Mouse (Mus musculus) midbrain, postnatal 0 days (tissue): ENCODE data around the gene Apoa2. TPM values are rescaled to one million over a fixed set of nuclear protein-coding genes. Genes with fewer than 3 reads are reported as not detected.

ENCODE experiments used
- ATAC-seq: fragments of 200-750 bp; cut with Nextera tagmentation; 2 replicates; pipeline ENCODE4 v1.8.0; 2017; ENCODE audit warnings: moderate number of reproducible peaks, mild to moderate bottlenecking, moderate TSS enrichment, moderate library complexity; ENCODE audit not compliant: low FRiP score
- DNase-seq: peaks from one replicate; pipeline ENCODE4 v3.0.0-alpha.2; 2015; ENCODE audit warnings: low spot score
- H3K27ac ChIP-seq: fragments of 300-500 bp; sonication (generic); 2 replicates; pipeline ENCODE4 v1.5.1; 2014; ENCODE audit warnings: low read depth, mild to moderate bottlenecking, low read length, mixed read lengths
- H3K27me3 ChIP-seq: fragments of 300-500 bp; sonication (generic); 2 replicates; pipeline ENCODE4 v1.6.1; 2014; ENCODE audit warnings: low read length, control low read depth, mixed read lengths; ENCODE audit not compliant: insufficient read depth
- H3K36me3 ChIP-seq: fragments of 300-500 bp; sonication (generic); 2 replicates; pipeline ENCODE4 v1.6.1; 2014; ENCODE audit warnings: low read length, control low read depth, mixed read lengths; ENCODE audit not compliant: insufficient read depth
- H3K4me1 ChIP-seq: fragments of 300-500 bp; sonication (generic); 2 replicates; pipeline ENCODE4 v1.6.1; 2014; ENCODE audit warnings: mild to moderate bottlenecking, control low read depth, antibody characterized with exemption, low read length, mixed read lengths; ENCODE audit not compliant: insufficient read depth
- H3K4me2 ChIP-seq: fragments of 300-500 bp; sonication (generic); 2 replicates; pipeline ENCODE4 v1.6.1; 2014; ENCODE audit warnings: low read depth, mild to moderate bottlenecking, low read length, mixed read lengths; ENCODE audit not compliant: poor library complexity, severe bottlenecking
- H3K4me3 ChIP-seq: fragments of 300-500 bp; sonication (generic); 2 replicates; pipeline ENCODE4 v1.5.1; 2014; ENCODE audit warnings: low read depth, mild to moderate bottlenecking, low read length, moderate library complexity
- H3K9ac ChIP-seq: fragments of 300-500 bp; sonication (generic); replicated peaks from 2 replicates; pipeline ENCODE4 v1.6.1; 2014; ENCODE audit warnings: mild to moderate bottlenecking, low read length, moderate library complexity, mixed read lengths; ENCODE audit not compliant: poor library complexity, severe bottlenecking
- H3K9me3 ChIP-seq: fragments of 300-500 bp; sonication (generic); 2 replicates; pipeline ENCODE4 v1.6.1; 2016; ENCODE audit warnings: low read length, control low read depth
- CTCF ChIP-seq: IDR thresholded peaks from 2 replicates; pipeline ENCODE4 v1.5.1; 2016; ENCODE audit warnings: antibody characterized with exemption, mild to moderate bottlenecking
- WGBS: fragments of 180-500 bp; shearing (Covaris S2); extraction: QIAGEN DNeasy Blood & Tissue Kit; methylation state at CpG from one replicate; pipeline ENCODE4 v1.1.7; 2014; 5-methylcytosine and 5-hydroxymethylcytosine counted together
- polyA plus RNA-seq: library from polyadenylated mRNA; unstranded; fragments of >200 nt; fragmentation: Nextera tagmentation; extraction: Ambion mirVana; gene quantifications from 2 replicates; pipeline ENCODE4 v1.2.1, GENCODE M21; 2015
- total RNA-seq: library from RNA; depleted of rRNA; stranded (reverse); fragments of >200 nt; gene quantifications from 2 replicates; pipeline ENCODE4 v1.2.3, GENCODE M21; 2014

Apoa2 gene
- total and polyA plus RNA-seq, 2 experiments from 2014 or later = 3.7 to 5.2 TPM

GRCm38 (mm10) chr1:171200769-171201168 lies 24.1 kb upstream of the Apoa2 start:
- no peak overlapping the region for H3K27ac ChIP-seq
- DNase-seq (no peak), ATAC-seq (no peak)
- no peak overlapping the region for H3K4me3 ChIP-seq
- no peak overlapping the region for H3K9ac ChIP-seq
- H3K4me2 ChIP-seq = no peak overlapping the region
- TF ChIP-seq CTCF = no peak
- H3K4me1 ChIP-seq = no peaks in the 10 kb centered on the region
- no peaks in the 10 kb centered on the region for H3K9me3 ChIP-seq
- H3K36me3 ChIP-seq = no peaks in the 10 kb centered on the region
- 97% methylated on average over 1 of the region's 1 CpGs for WGBS
- H3K27me3 ChIP-seq = no peaks in the 10 kb centered on the region

- ATAC-seq (no peak), DNase-seq (no peak)
- H3K4me2 ChIP-seq = no peak overlapping the region
- no peak overlapping the region for H3K9ac ChIP-seq
- H3K4me3 ChIP-seq = no peak overlapping the region
- H3K36me3 ChIP-seq = no peaks in the 10 kb centered on the region
- no peaks in the 10 kb centered on the region for H3K27me3 ChIP-seq
- TF ChIP-seq CTCF = no peak
- H3K27ac ChIP-seq = no peak overlapping the region
- WGBS = 51% methylated on average over 10 of the region's 11 CpGs
- no peaks in the 10 kb centered on the region for H3K4me1 ChIP-seq
- no peaks in the 10 kb centered on the region for H3K9me3 ChIP-seq
Measured at GRCm38 (mm10) chr1:171203471-171204248, 21.2 kb upstream of the Apoa2 start.

DNA sequence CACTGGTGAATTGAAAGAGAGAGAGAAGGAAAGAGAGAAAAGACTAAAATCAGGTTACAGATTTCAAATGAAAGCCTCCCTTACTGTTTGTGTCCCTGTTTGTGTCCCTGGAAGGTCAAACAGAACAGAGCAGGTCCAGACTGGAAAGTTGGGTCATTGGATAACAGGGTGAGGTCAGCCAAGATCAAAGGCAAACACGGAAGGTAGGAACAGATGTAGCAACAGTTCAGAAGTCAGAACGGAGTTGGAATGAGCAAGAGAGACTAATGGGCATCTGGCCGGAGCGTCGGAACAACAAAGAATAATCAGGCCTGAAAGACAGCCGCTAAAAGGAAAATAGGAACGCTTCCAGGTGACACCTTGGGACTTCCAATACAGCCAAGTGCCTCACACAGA lies 20.6 kb upstream of the Apoa2 start:
- H3K4me1 ChIP-seq = no peaks in the 10 kb centered on the region
- no peaks in the 10 kb centered on the region for H3K27me3 ChIP-seq
- no peak for TF ChIP-seq CTCF
- H3K4me2 ChIP-seq = no peak overlapping the region
- no peak for ATAC-seq
- no peaks in the 10 kb centered on the region for H3K9me3 ChIP-seq
- H3K9ac ChIP-seq = no peak overlapping the region
- H3K4me3 ChIP-seq = no peak overlapping the region
- 58% methylated on average over 7 of the region's 7 CpGs for WGBS
- H3K27ac ChIP-seq = no peak overlapping the region
- DNase-seq = no peak
- no peaks in the 10 kb centered on the region for H3K36me3 ChIP-seq

DNA sequence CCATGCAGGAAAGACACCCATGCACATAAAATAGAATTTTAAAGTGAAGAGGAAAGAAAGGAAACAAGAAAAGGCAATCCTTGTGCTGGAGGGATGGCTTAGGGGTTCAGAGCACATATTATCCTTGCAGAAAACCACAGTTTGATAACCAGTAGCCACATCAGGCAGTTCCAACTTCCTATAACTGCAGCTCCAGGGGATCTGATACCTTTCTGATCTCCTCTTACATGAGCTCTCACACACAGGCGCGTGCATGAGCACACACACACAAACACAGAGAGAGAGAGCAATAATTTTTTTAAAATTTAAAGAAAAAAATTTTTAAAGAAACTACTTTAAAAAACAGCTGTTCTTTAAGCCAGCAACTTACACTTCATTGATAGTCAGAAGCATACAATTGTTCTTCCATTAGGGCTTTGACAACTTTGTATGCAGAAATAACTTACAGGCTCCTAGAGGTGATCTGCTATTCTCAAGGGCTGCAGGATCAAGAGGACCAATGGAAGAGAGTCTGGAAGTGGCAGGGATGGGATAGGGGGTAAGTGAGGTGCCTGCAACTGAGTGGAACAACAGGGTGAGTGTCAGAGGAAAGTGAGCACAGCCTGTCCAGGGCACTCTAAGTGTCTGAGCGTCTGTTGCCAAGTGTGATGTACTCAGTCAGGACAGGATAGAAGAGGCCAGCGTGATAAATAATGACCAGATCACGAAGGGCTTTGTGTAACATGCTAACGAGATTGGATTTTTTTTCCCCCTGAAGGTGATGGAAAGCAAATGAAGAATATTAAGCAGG lies 19.0 kb upstream of the Apoa2 start:
- Histone ChIP-seq H3K27me3 (no peaks in the 10 kb centered on the region), H3K4me1 (no peaks in the 10 kb centered on the region), H3K27ac (no peak overlapping the region), H3K9me3 (no peaks in the 10 kb centered on the region), H3K4me3 (no peak overlapping the region), H3K9ac (no peak overlapping the region), H3K36me3 (no peaks in the 10 kb centered on the region), H3K4me2 (no peak overlapping the region)
- no peak for TF ChIP-seq CTCF
- 64% methylated on average over 6 of the region's 6 CpGs for WGBS
- no peak for ATAC-seq
- DNase-seq = no peak

GRCm38 (mm10) chr1:171209409-171209808 lies 15.4 kb upstream of the Apoa2 start:
- ATAC-seq = no peak
- no peak overlapping the region for H3K4me3 ChIP-seq
- no peaks in the 10 kb centered on the region for H3K36me3 ChIP-seq
- H3K4me1 ChIP-seq = no peaks in the 10 kb centered on the region
- H3K9me3 ChIP-seq = no peaks in the 10 kb centered on the region
- 15% methylated on average over 4 of the region's 4 CpGs for WGBS
- no peak overlapping the region for H3K4me2 ChIP-seq
- no peak for DNase-seq
- no peak overlapping the region for H3K9ac ChIP-seq
- H3K27me3 ChIP-seq = no peaks in the 10 kb centered on the region
- H3K27ac ChIP-seq = no peak overlapping the region
- no peak for TF ChIP-seq CTCF

DNA sequence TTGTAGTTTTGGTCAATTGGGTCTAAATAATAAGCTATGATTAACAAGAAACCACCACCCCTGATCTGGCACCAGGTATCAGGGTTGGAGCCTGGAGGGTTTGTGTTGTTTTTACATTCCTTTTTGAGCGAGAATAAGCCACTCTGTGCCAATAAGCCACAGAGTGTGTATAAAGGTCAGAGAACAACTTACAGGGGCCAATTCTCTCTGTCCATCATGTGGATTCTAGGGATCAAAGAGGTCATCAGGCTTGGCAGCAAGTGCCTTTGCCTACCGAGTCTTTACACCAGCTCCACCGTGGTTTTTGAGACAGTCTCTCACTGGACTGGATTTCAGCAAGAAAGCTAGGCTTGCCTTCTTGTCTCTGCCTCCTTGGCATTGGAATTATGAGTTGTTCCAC lies 12.0 kb upstream of the Apoa2 start:
- H3K36me3 ChIP-seq = peaks cover 4% of the 10 kb centered on the region; the same call in 1 of the 2 replicates
- no peaks in the 10 kb centered on the region for H3K4me1 ChIP-seq
- no peak overlapping the region for H3K9ac ChIP-seq
- no peaks in the 10 kb centered on the region for H3K9me3 ChIP-seq
- no peaks in the 10 kb centered on the region for H3K27me3 ChIP-seq
- WGBS = 39% methylated on average over 3 of the region's 3 CpGs
- H3K4me3 ChIP-seq = no peak overlapping the region
- no peak for ATAC-seq
- no peak for TF ChIP-seq CTCF
- no peak overlapping the region for H3K27ac ChIP-seq
- DNase-seq = no peak
- H3K4me2 ChIP-seq = no peak overlapping the region
